Mouse (Mus musculus) G1E (cell line): ENCODE measurements at regions not wholly inside any gene's neighbourhood (a gene's known extent, or its start where the extent isn't known, plus 50 kb on each side); places are given as distances from the start of the nearest gene placed in this dataset.

Experiments used
- ATAC-seq: 2 replicates; pipeline ENCODE4 v1.8.0; 2016; ENCODE audit warnings: mild to moderate bottlenecking; ENCODE audit not compliant: insufficient number of reproducible peaks, poor library complexity, low FRiP score, severe bottlenecking; ENCODE audit errors: extremely low read depth
- DNase-seq: peaks from one replicate; pipeline ENCODE4 v3.0.0; 2012; ENCODE audit warnings: low spot score
- H3K27me3 ChIP-seq: 2 replicates; pipeline ENCODE4 v1.6.1; 2012; ENCODE audit warnings: mild to moderate bottlenecking, low read length, inconsistent platforms; ENCODE audit not compliant: insufficient read depth
- H3K36me3 ChIP-seq: replicated peaks from 2 replicates; pipeline ENCODE3; 2012; ENCODE audit warnings: mild to moderate bottlenecking, inconsistent platforms
- H3K4me1 ChIP-seq: 2 replicates; pipeline ENCODE4 v1.6.1; 2012; ENCODE audit warnings: low read depth, low read length, inconsistent platforms, mixed read lengths; ENCODE audit not compliant: insufficient read depth
- H3K4me3 ChIP-seq: 2 replicates; pipeline ENCODE4 v1.5.1; 2012; ENCODE audit warnings: low read depth, mild to moderate bottlenecking, inconsistent platforms, low read length, moderate library complexity, mixed read lengths
- H3K9me3 ChIP-seq: replicated peaks from 2 replicates; pipeline ENCODE4 v1.6.1; 2012; ENCODE audit warnings: inconsistent platforms
- CTCF ChIP-seq: IDR thresholded peaks from 2 replicates; pipeline ENCODE4 v1.5.1; 2012; ENCODE audit warnings: low read depth, low read length, inconsistent platforms, mixed read lengths
- GATA1 ChIP-seq: IDR thresholded peaks from 2 replicates; pipeline ENCODE4 v1.6.1; 2012; ENCODE audit warnings: borderline replicate concordance, low read length, inconsistent platforms, mixed read lengths
- GATA2 ChIP-seq: IDR thresholded peaks from 2 replicates; pipeline ENCODE4 v1.6.1; 2012; ENCODE audit warnings: low read depth, low read length, inconsistent platforms, borderline replicate concordance
- POLR2AphosphoS5 ChIP-seq: IDR thresholded peaks from 2 replicates; pipeline ENCODE4 v1.6.1; 2012; ENCODE audit warnings: low read depth, low read length, inconsistent platforms; ENCODE audit not compliant: insufficient replicate concordance
- TAL1 ChIP-seq: conservative IDR thresholded peaks from 2 replicates; pipeline ENCODE4 v1.6.1; 2012; ENCODE audit warnings: low read depth, low read length, inconsistent platforms, mixed read lengths

- no peak overlapping the region for H3K4me3 ChIP-seq
- H3K27me3 ChIP-seq = no peaks in the 10 kb centered on the region
- no peak for ATAC-seq
- TF ChIP-seq POLR2AphosphoS5 (no peak), GATA1 (no peak), CTCF (no peak), TAL1 (no peak), GATA2 (no peak)
- DNase-seq = no peak
- H3K36me3 ChIP-seq = no peaks in the 10 kb centered on the region
- peaks cover 2% of the 10 kb centered on the region for H3K9me3 ChIP-seq
- no peaks in the 10 kb centered on the region for H3K4me1 ChIP-seq
Observed at GRCm38 (mm10) chr15:25305801-25306200, 107.8 kb downstream of the Basp1 start.

- Histone ChIP-seq H3K36me3 (no peaks in the 10 kb centered on the region), H3K27me3 (no peaks in the 10 kb centered on the region), H3K4me1 (no peaks in the 10 kb centered on the region), H3K4me3 (no peak overlapping the region), H3K9me3 (peaks cover 4% of the 10 kb centered on the region)
- no peak for TF ChIP-seq GATA1
- TF ChIP-seq TAL1 = no peak
- no peak for TF ChIP-seq CTCF
- no peak for TF ChIP-seq POLR2AphosphoS5
- TF ChIP-seq GATA2 = no peak
- DNase-seq (no peak), ATAC-seq (no peak)
Observed at GRCm38 (mm10) chr15:25303379-25303778, 110.2 kb downstream of the Basp1 start.

- Histone ChIP-seq H3K36me3 (no peaks in the 10 kb centered on the region), H3K4me1 (no peaks in the 10 kb centered on the region), H3K27me3 (no peaks in the 10 kb centered on the region), H3K9me3 (peaks cover 6% of the 10 kb centered on the region), H3K4me3 (no peak overlapping the region)
- ATAC-seq = no peak
- no peak for DNase-seq
- no peak for TF ChIP-seq GATA2
- TF ChIP-seq GATA1 = no peak
- TF ChIP-seq CTCF = no peak
- TF ChIP-seq TAL1 = no peak
- no peak for TF ChIP-seq POLR2AphosphoS5
Observed at GRCm38 (mm10) chr15:25302671-25303294, 110.8 kb downstream of the Basp1 start.

GRCm38 (mm10) chr15:25301810-25302209, 111.8 kb downstream of the Basp1 start:
- DNase-seq = no peak
- H3K36me3 ChIP-seq = no peaks in the 10 kb centered on the region
- H3K27me3 ChIP-seq = no peaks in the 10 kb centered on the region
- H3K9me3 ChIP-seq = peaks cover 6% of the 10 kb centered on the region
- TF ChIP-seq GATA1 (no peak), TAL1 (no peak), POLR2AphosphoS5 (no peak), CTCF (no peak), GATA2 (no peak)
- ATAC-seq = no peak
- no peak overlapping the region for H3K4me3 ChIP-seq
- no peaks in the 10 kb centered on the region for H3K4me1 ChIP-seq

- no peak overlapping the region for H3K4me3 ChIP-seq
- H3K9me3 ChIP-seq = peaks cover 13% of the 10 kb centered on the region
- TF ChIP-seq CTCF (no peak), TAL1 (no peak), GATA2 (no peak), POLR2AphosphoS5 (no peak), GATA1 (no peak)
- DNase-seq = no peak
- no peaks in the 10 kb centered on the region for H3K27me3 ChIP-seq
- no peak for ATAC-seq
- no peaks in the 10 kb centered on the region for H3K36me3 ChIP-seq
- H3K4me1 ChIP-seq = no peaks in the 10 kb centered on the region
Observed at GRCm38 (mm10) chr15:25297278-25297677, 116.3 kb downstream of the Basp1 start.

GRCm38 (mm10) chr15:25296714-25297113, 116.8 kb downstream of the Basp1 start:
- DNase-seq = no peak
- Histone ChIP-seq H3K9me3 (peaks cover 13% of the 10 kb centered on the region), H3K4me1 (no peaks in the 10 kb centered on the region), H3K27me3 (no peaks in the 10 kb centered on the region), H3K36me3 (no peaks in the 10 kb centered on the region), H3K4me3 (no peak overlapping the region)
- no peak for TF ChIP-seq CTCF
- no peak for TF ChIP-seq GATA1
- no peak for TF ChIP-seq POLR2AphosphoS5
- TF ChIP-seq GATA2 = no peak
- TF ChIP-seq TAL1 = no peak
- no peak for ATAC-seq

GRCm38 (mm10) chr15:25295753-25296152, 117.8 kb downstream of the Basp1 start:
- Histone ChIP-seq H3K4me1 (no peaks in the 10 kb centered on the region), H3K36me3 (no peaks in the 10 kb centered on the region), H3K4me3 (no peak overlapping the region), H3K27me3 (no peaks in the 10 kb centered on the region), H3K9me3 (peaks cover 17% of the 10 kb centered on the region)
- TF ChIP-seq CTCF (no peak), TAL1 (no peak), GATA2 (no peak), POLR2AphosphoS5 (no peak), GATA1 (no peak)
- ATAC-seq = no peak
- DNase-seq = no peak
